Mouse (Mus musculus): ENCODE data around the gene Creb3l4. TPM values are rescaled to one million over a fixed set of nuclear protein-coding genes. Genes with fewer than 3 reads are reported as not detected.

Creb3l4 gene
- total and polyA plus RNA-seq, 3 experiments, result 0.07 to 0.08 TPM; not detected in 1

DNA sequence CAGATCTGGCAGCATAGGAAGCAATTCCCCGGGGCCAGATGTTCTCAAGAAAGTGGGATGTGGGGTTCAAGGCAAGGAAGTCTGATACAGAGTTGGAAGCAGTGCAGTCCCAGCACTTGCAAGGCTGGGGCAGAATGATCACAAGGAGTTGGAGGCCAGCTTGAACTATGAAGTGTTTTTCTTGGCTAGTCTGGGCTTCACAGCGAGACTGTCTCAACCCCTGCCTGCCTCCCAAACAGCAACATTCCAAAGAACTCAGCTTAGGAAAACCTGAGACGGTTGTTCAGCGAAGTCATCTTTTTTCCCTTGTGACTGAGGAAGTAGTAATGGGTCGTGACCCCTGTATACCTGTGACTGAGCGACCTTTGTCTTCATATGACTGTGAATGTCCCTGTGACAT, 7.5 kb upstream of the Creb3l4 start:
- Histone ChIP-seq H3K4me1 (ENCODE audit: control insufficient read depth in 1 of 2, insufficient read depth in 2 of 2, low read length in 2 of 2) (peaks cover 8 to 10% of the 10 kb centered on the region in 2 experiments; a peak in 3 of 4 replicates), H3K27me3 (ENCODE audit: control insufficient read depth in 1 of 2, insufficient read depth in 2 of 2, low read length in 2 of 2) (no peaks in the 10 kb centered on the region), H3K79me2 (ENCODE audit: control insufficient read depth, insufficient read depth, low read length, poor library complexity) (peaks cover 21% of the 10 kb centered on the region), H3K36me3 (ENCODE audit: control insufficient read depth in 1 of 2, insufficient read depth in 2 of 2, low read length in 2 of 2) (peaks cover 0 to 12% of the 10 kb centered on the region in 2 experiments; a peak in 3 of 4 replicates), H3K9me3 (replicated peaks; ENCODE audit: insufficient read depth, low read length) (no peaks in the 10 kb centered on the region), H3K4me3 (ENCODE audit: control insufficient read depth in 1 of 2, insufficient read depth in 1 of 2, low read depth in 2 of 2, low read length in 2 of 2) (no peak overlapping the region), H3K9ac (ENCODE audit: control insufficient read depth, low read depth, low read length, poor library complexity, severe bottlenecking) (no peak overlapping the region), H3K27ac (ENCODE audit: control insufficient read depth, low read depth, low read length) (no peak overlapping the region)
- TF ChIP-seq NELFE (IDR thresholded peaks at IDR 0.05; ENCODE audit: low read depth, low read length) (no peak), UBTF (IDR thresholded peaks at IDR 0.05; ENCODE audit: borderline replicate concordance, insufficient read depth, low read depth, low read length) (no peak), MXI1 (IDR thresholded peaks at IDR 0.05; ENCODE audit: low read depth, low read length) (no peak), POLR2AphosphoS5 (IDR thresholded peaks at IDR 0.05; ENCODE audit: borderline replicate concordance, low read depth, low read length) (no peak), JUND (IDR thresholded peaks at IDR 0.05; ENCODE audit: low read depth, low read length) (no peak), POLR2AphosphoS2 (IDR thresholded peaks at IDR 0.05; ENCODE audit: low read length) (no peak), TBP (IDR thresholded peaks at IDR 0.05; ENCODE audit: low read depth, low read length) (no peak), EP300 (IDR thresholded peaks at IDR 0.05; ENCODE audit: low read depth in 1 of 2, low read length in 2 of 2) (no peak), MAX (IDR thresholded peaks at IDR 0.05; ENCODE audit: low read length) (no peak), MEF2A (IDR thresholded peaks at IDR 0.05; ENCODE audit: extremely low read depth, insufficient replicate concordance, low read depth, low read length, poor library complexity, severe bottlenecking) (no peak), GABPA (IDR thresholded peaks at IDR 0.05; ENCODE audit: low read depth, low read length) (no peak), TCF12 (IDR thresholded peaks at IDR 0.05; ENCODE audit: low read depth, low read length) (no peak), RCOR1 (IDR thresholded peaks at IDR 0.05; ENCODE audit: low read depth, low read length) (no peak), MYC (IDR thresholded peaks at IDR 0.05; ENCODE audit: low read depth, low read length) (no peak), KAT2A (conservative IDR thresholded peaks at IDR 0.05; ENCODE audit: low read depth, low read length) (no peak)
- DNase-seq (ENCODE audit: low read depth, low spot score), result no peak

DNA sequence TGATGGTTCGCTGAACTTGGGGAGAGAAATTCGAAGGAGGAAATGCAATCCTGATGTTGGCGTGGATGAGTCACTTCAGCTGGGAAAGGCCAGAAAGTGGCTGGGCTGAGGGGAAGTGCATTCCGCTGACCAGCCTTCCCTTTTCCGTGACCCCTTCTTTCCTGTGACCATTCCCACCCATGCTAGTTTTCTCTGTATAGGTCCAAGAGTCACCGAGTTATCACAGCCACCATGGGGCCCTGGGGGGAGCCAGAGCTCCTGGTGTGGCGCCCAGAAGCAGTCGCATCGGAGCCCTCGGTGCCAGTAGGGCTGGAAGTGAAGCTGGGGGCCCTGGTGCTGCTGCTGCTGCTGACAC, 5.4 kb upstream of the Creb3l4 start:
- H3K79me2 ChIP-seq (ENCODE audit: control insufficient read depth, insufficient read depth, low read length, poor library complexity), result peaks cover 7% of the 10 kb centered on the region
- no peaks in the 10 kb centered on the region for H3K9me3 ChIP-seq (replicated peaks; ENCODE audit: insufficient read depth, low read length)
- H3K4me1 ChIP-seq (ENCODE audit: control insufficient read depth in 1 of 2, insufficient read depth in 2 of 2, low read length in 2 of 2), result peaks cover 7 to 10% of the 10 kb centered on the region in 2 experiments; a peak in 2 of 4 replicates
- TF ChIP-seq POLR2A (IDR thresholded peaks at IDR 0.05; ENCODE audit: control insufficient read depth in 1 of 2, insufficient read depth in 1 of 2, low read depth in 1 of 2, low read length in 2 of 2, poor library complexity in 1 of 2), result no peak
- no peak for TF ChIP-seq ZMIZ1 (IDR thresholded peaks at IDR 0.05; ENCODE audit: low read depth, low read length)
- no peak for TF ChIP-seq KAT2A (conservative IDR thresholded peaks at IDR 0.05; ENCODE audit: low read depth, low read length)
- TF ChIP-seq CTCF (IDR thresholded peaks at IDR 0.05 in 2 of 3, conservative IDR thresholded peaks at IDR 0.05 in 1 of 3; ENCODE audit: control insufficient read depth in 1 of 3, insufficient read depth in 1 of 3, low read depth in 2 of 3, low read length in 3 of 3, poor library complexity in 1 of 3, severe bottlenecking in 1 of 3), result no peak
- no peak for TF ChIP-seq RCOR1 (IDR thresholded peaks at IDR 0.05; ENCODE audit: low read depth, low read length)
- no peak for TF ChIP-seq ZC3H11A (IDR thresholded peaks at IDR 0.05; ENCODE audit: low read depth, low read length)
- no peak for TF ChIP-seq TAL1 (IDR thresholded peaks at IDR 0.05; ENCODE audit: low read length)
- no peak for TF ChIP-seq ZKSCAN1 (IDR thresholded peaks at IDR 0.05; ENCODE audit: low read depth, low read length)
- TF ChIP-seq MYC (IDR thresholded peaks at IDR 0.05; ENCODE audit: low read depth, low read length), result no peak
- TF ChIP-seq NELFE (IDR thresholded peaks at IDR 0.05; ENCODE audit: low read depth, low read length), result no peak
- no peak for TF ChIP-seq TBP (IDR thresholded peaks at IDR 0.05; ENCODE audit: low read depth, low read length)
- TF ChIP-seq CHD2 (IDR thresholded peaks at IDR 0.05; ENCODE audit: low read length), result no peak
- no peak for TF ChIP-seq NRF1 (IDR thresholded peaks at IDR 0.05; ENCODE audit: insufficient read depth, low read depth, low read length, poor library complexity, severe bottlenecking)
- no peak for TF ChIP-seq GATA1 (IDR thresholded peaks at IDR 0.05; ENCODE audit: low read depth, low read length)
- no peak for TF ChIP-seq E2F4 (IDR thresholded peaks at IDR 0.05; ENCODE audit: borderline replicate concordance, low read depth, low read length)
- no peak for TF ChIP-seq USF1 (IDR thresholded peaks at IDR 0.05; ENCODE audit: low read depth, low read length)
- TF ChIP-seq RAD21 (IDR thresholded peaks at IDR 0.05; ENCODE audit: low read depth, low read length), result no peak
- no peaks in the 10 kb centered on the region for H3K27me3 ChIP-seq (ENCODE audit: control insufficient read depth in 1 of 2, insufficient read depth in 2 of 2, low read length in 2 of 2)
- H3K27ac ChIP-seq (ENCODE audit: control insufficient read depth, low read depth, low read length), result no peak overlapping the region
- H3K4me3 ChIP-seq (ENCODE audit: control insufficient read depth in 1 of 2, insufficient read depth in 1 of 2, low read depth in 2 of 2, low read length in 2 of 2), result peak overlapping the region; percentile 72 to 98
- H3K36me3 ChIP-seq (ENCODE audit: control insufficient read depth in 1 of 2, insufficient read depth in 2 of 2, low read length in 2 of 2), result peaks cover 0 to 7% of the 10 kb centered on the region in 2 experiments; a peak in 2 of 4 replicates
- H3K9ac ChIP-seq (ENCODE audit: control insufficient read depth, low read depth, low read length, poor library complexity, severe bottlenecking), result peak overlapping the region; percentile 78
- DNase-seq (ENCODE audit: low read depth, low spot score), result no peak
